Comparison of ENCODE assay signal across 20 mouse cellular contexts in genomic region chr8:122451161-122451703, GRCm38 (mm10). TPM values are rescaled to one million over a fixed set of nuclear protein-coding genes. Genes with fewer than 3 reads are reported as not detected.
DNase-seq lines count a peak whose midpoint lies in the region; ATAC-seq and TF ChIP-seq lines count a peak whose summit lies in the region.
"Had no signal": no experiment of that assay in that cellular context is flagged by ENCODE, and none has a peak within 500 bp of the region (broad histone marks: within the 10 kb centered on the region; RNA-seq: fewer than 3 reads in every experiment).

No protein-coding gene starts in this region.

- no peak overlapping the region for H3ac ChIP-seq in myocyte (ENCODE audit: control insufficient read depth, insufficient read length)

- H3K4me2 ChIP-seq in intestine, embryonic 14.5 days (ENCODE audit: low read length) = peak overlapping the region; percentile 15; the same call in 1 of the 2 replicates
- no peak overlapping the region for H3K4me2 ChIP-seq in intestine, embryonic 16.5 days (ENCODE audit: low read depth, low read length)
- H3K4me2 ChIP-seq in heart, embryonic 13.5 days = peak overlapping the region; percentile 34
- no peak overlapping the region for H3K4me2 ChIP-seq in myocyte (ENCODE audit: low read depth)
- H3K4me2 ChIP-seq: embryonic facial prominence, embryonic 15.5 days; forebrain, embryonic 13.5 days; hindbrain, embryonic 14.5 days; limb, embryonic 15.5 days had no signal

- no peak overlapping the region for H3K4me3 ChIP-seq in intestine, embryonic 14.5 days (ENCODE audit: low read depth, low read length)
- H3K4me3 ChIP-seq in intestine, embryonic 16.5 days (ENCODE audit: low read length) = no peak overlapping the region
- H3K4me3 ChIP-seq in heart, embryonic 13.5 days = no peak overlapping the region
- H3K4me3 ChIP-seq in myocyte = no peak overlapping the region
- no peak overlapping the region for H3K4me3 ChIP-seq in layer of hippocampus, adult 2 months
- H3K4me3 ChIP-seq: embryonic facial prominence, embryonic 15.5 days; forebrain, embryonic 13.5 days; limb, embryonic 15.5 days had no signal

- H3K27ac ChIP-seq in intestine, embryonic 14.5 days (ENCODE audit: low read depth) = peak overlapping the region; percentile 9; the same call in 1 of the 2 replicates
- H3K27ac ChIP-seq in intestine, embryonic 16.5 days (ENCODE audit: low read length) = no peak overlapping the region
- peak overlapping the region; percentile 92 for H3K27ac ChIP-seq in heart, embryonic 13.5 days (replicated peaks)
- no peak overlapping the region for H3K27ac ChIP-seq in layer of hippocampus, adult 2 months
- H3K27ac ChIP-seq: embryonic facial prominence, embryonic 15.5 days; forebrain, embryonic 13.5 days; hindbrain, embryonic 14.5 days; limb, embryonic 15.5 days; macrophage had no signal

- H3K27me3 ChIP-seq in intestine, embryonic 14.5 days (replicated peaks; ENCODE audit: control insufficient read depth, insufficient read depth, low read length) = no peaks in the 10 kb centered on the region
- H3K27me3 ChIP-seq in intestine, embryonic 16.5 days (replicated peaks; ENCODE audit: control insufficient read depth, insufficient read depth, low read length) = no peaks in the 10 kb centered on the region
- peaks cover 5% of the 10 kb centered on the region; the same call in 1 of the 2 replicates for H3K27me3 ChIP-seq in heart, embryonic 13.5 days (replicated peaks)
- H3K27me3 ChIP-seq in myocyte (ENCODE audit: control insufficient read depth, insufficient read depth, insufficient read length) = peaks cover 5% of the 10 kb centered on the region
- H3K27me3 ChIP-seq: embryonic facial prominence, embryonic 15.5 days had no signal

- no peak for TF ChIP-seq POLR2A in myocyte (IDR thresholded peaks at IDR 0.05; ENCODE audit: insufficient read length, low read depth)

- no peaks in the 10 kb centered on the region for H3K79me2 ChIP-seq in myocyte (ENCODE audit: control insufficient read depth, insufficient read depth)

- H3K4me1 ChIP-seq in intestine, embryonic 14.5 days (replicated peaks; ENCODE audit: control insufficient read depth, insufficient read depth, low read length) = peaks cover 9% of the 10 kb centered on the region; the same call in 1 of the 2 replicates
- peaks cover 4% of the 10 kb centered on the region; the same call in 1 of the 2 replicates for H3K4me1 ChIP-seq in intestine, embryonic 16.5 days (ENCODE audit: control insufficient read depth, insufficient read depth, low read length)
- peaks cover 39% of the 10 kb centered on the region for H3K4me1 ChIP-seq in heart, embryonic 13.5 days
- H3K4me1 ChIP-seq: embryonic facial prominence, embryonic 15.5 days; forebrain, embryonic 13.5 days; limb, embryonic 15.5 days had no signal

- TF ChIP-seq CTCF in layer of hippocampus, adult 2 months (conservative IDR thresholded peaks at IDR 0.05) = no peak

- WGBS in intestine, embryonic 14.5 days = 57% methylated on average over 7 of the region's 7 CpGs
- 61% methylated on average over 7 of the region's 7 CpGs for WGBS in intestine, embryonic 16.5 days
- WGBS in heart, embryonic 13.5 days = 31% methylated on average over 7 of the region's 7 CpGs

- ATAC-seq in intestine, embryonic 14.5 days (replicated peaks; ENCODE audit: low FRiP score, low TSS enrichment, low read depth) = no peak
- ATAC-seq in intestine, embryonic 16.5 days = no peak
- ATAC-seq in heart, embryonic 13.5 days (ENCODE audit: extremely low read depth, insufficient number of reproducible peaks, low FRiP score, low TSS enrichment) = peak; percentile 62; the same call in 1 of the 2 replicates
- ATAC-seq: forebrain, embryonic 13.5 days; liver, postnatal 0 days had no signal

- intact Hi-C loops in gastrocnemius, postnatal 14 days (cut with DNase I; ENCODE audit: low total_unique reads) = no loop called here

- no peaks in the 10 kb centered on the region for H3K36me3 ChIP-seq in intestine, embryonic 14.5 days (ENCODE audit: control insufficient read depth, insufficient read depth, low read length)
- H3K36me3 ChIP-seq in intestine, embryonic 16.5 days (ENCODE audit: control insufficient read depth, insufficient read depth, low read length) = no peaks in the 10 kb centered on the region
- no peaks in the 10 kb centered on the region for H3K36me3 ChIP-seq in heart, embryonic 13.5 days
- no peaks in the 10 kb centered on the region for H3K36me3 ChIP-seq in myocyte (ENCODE audit: control insufficient read depth, insufficient read depth)
- H3K36me3 ChIP-seq: embryonic facial prominence, embryonic 15.5 days; limb, embryonic 15.5 days had no signal

- no peak overlapping the region for H3K9ac ChIP-seq in intestine, embryonic 14.5 days (ENCODE audit: low read length)
- no peak overlapping the region for H3K9ac ChIP-seq in intestine, embryonic 16.5 days (ENCODE audit: low read depth, low read length)
- H3K9ac ChIP-seq in heart, embryonic 13.5 days = peak overlapping the region; percentile 11; the same call in 1 of the 2 replicates
- H3K9ac ChIP-seq: embryonic facial prominence, embryonic 15.5 days; forebrain, embryonic 13.5 days; hindbrain, embryonic 14.5 days; limb, embryonic 15.5 days; liver, postnatal 0 days had no signal

- no peaks in the 10 kb centered on the region for H3K9me3 ChIP-seq in intestine, embryonic 14.5 days (ENCODE audit: control insufficient read depth, low read length)
- no peaks in the 10 kb centered on the region for H3K9me3 ChIP-seq in intestine, embryonic 16.5 days (ENCODE audit: control insufficient read depth, low read length)
- no peaks in the 10 kb centered on the region for H3K9me3 ChIP-seq in heart, embryonic 13.5 days
- H3K9me3 ChIP-seq: embryonic facial prominence, embryonic 15.5 days; forebrain, embryonic 13.5 days; limb, embryonic 15.5 days had no signal

- no peak for DNase-seq in intestine, embryonic 14.5 days (ENCODE audit: low spot score)
- DNase-seq in gastrocnemius, postnatal 14 days = peak; percentile 23
- no peak for DNase-seq in layer of hippocampus, adult 2 months (ENCODE audit: low spot score in 2 of 2)
- DNase-seq in kidney, postnatal 4 days = no peak
- DNase-seq: adrenal gland, adult 2 months; cerebellum, adult 11-12 months; kidney, adult 8-10 months; liver, postnatal 0 days; midbrain, embryonic 14.5 days had no signal

TF ChIP-seq in myocyte, 11 proteins besides CTCF, POLR2A, EP300 and RAD21:
- no peak for TF ChIP-seq TCF12 (IDR thresholded peaks at IDR 0.05; ENCODE audit: insufficient read depth, poor library complexity, severe bottlenecking)
- TF ChIP-seq MYOG (IDR thresholded peaks at IDR 0.05; ENCODE audit: control insufficient read depth in 1 of 3, insufficient read depth in 1 of 3, insufficient read length in 2 of 3, low read depth in 2 of 3) = peak in 2 of 3 experiments; percentile 49 to 52
- TF ChIP-seq MYOD1 (IDR thresholded peaks at IDR 0.05; ENCODE audit: control insufficient read depth in 1 of 3, insufficient read length in 2 of 3, low read depth in 2 of 3) = peak in 2 of 3 experiments; percentile 30 to 47
- TF ChIP-seq SRF (IDR thresholded peaks at IDR 0.05; ENCODE audit: control insufficient read depth, insufficient read length, low read depth) = no peak
- TF ChIP-seq TCF3 (IDR thresholded peaks at IDR 0.05; ENCODE audit: insufficient read length, low read depth) = no peak
- no peak for TF ChIP-seq POLR2AphosphoS2 (IDR thresholded peaks at IDR 0.05; ENCODE audit: insufficient read length, low read depth)
- no peak for TF ChIP-seq USF1 (IDR thresholded peaks at IDR 0.05; ENCODE audit: low read depth)

RNA-seq across cellular contexts. Expression of gene Mvd, which starts 8.0 kb away (rescaled TPM):
- 52.6 and 60.2 TPM in 2 replicates for polyA plus RNA-seq in intestine, embryonic 14.5 days (2014; fragmentation: Nextera tagmentation; extraction: Ambion mirVana)
- polyA plus RNA-seq in intestine, embryonic 16.5 days (2015; fragmentation: Nextera tagmentation; extraction: Ambion mirVana) = 80.4 and 81.7 TPM in 2 replicates
- 1 to 10 TPM; 5.6 to 7.8 TPM for total RNA-seq in gastrocnemius, postnatal 14 days (2021)
- 19.7 and 21.8 TPM in 2 replicates for polyA plus RNA-seq in heart, embryonic 13.5 days (2015; fragmentation: Nextera tagmentation; extraction: Ambion mirVana)
- polyA plus RNA-seq in myocyte (2012; fragmentation: generic; extraction: Trizol) = 85.3 TPM
- total RNA-seq in layer of hippocampus, adult 2 months (2021) = 10 to 100 TPM; 16.7 to 17.6 TPM

RNA-seq across cellular contexts. Expression of gene Snai3, which starts 9.3 kb away (rescaled TPM):
- polyA plus RNA-seq in intestine, embryonic 14.5 days (2014; fragmentation: Nextera tagmentation; extraction: Ambion mirVana) = 1.1 and 1.3 TPM in 2 replicates
- polyA plus RNA-seq in intestine, embryonic 16.5 days (2015; fragmentation: Nextera tagmentation; extraction: Ambion mirVana) = 0.73 and 0.83 TPM in 2 replicates
- total RNA-seq in gastrocnemius, postnatal 14 days (2021) = 1 to 10 TPM; 3.1 to 4.1 TPM
- polyA plus RNA-seq in heart, embryonic 13.5 days (2015; fragmentation: Nextera tagmentation; extraction: Ambion mirVana) = 2.4 and 3.1 TPM in 2 replicates
- polyA plus RNA-seq in myocyte (2012; fragmentation: generic; extraction: Trizol) = 1.3 TPM
- not detected for total RNA-seq in layer of hippocampus, adult 2 months (2021)
- total RNA-seq: adrenal gland, adult 2 months; common myeloid progenitor, adult 5-6 weeks had no signal
- polyA plus RNA-seq: brain, embryonic 14.5 days; hindbrain, embryonic 14.5 days; macrophage; midbrain, embryonic 14.5 days had no signal

RNA-seq across cellular contexts. Expression of gene Cyba, which starts 18.5 kb away (rescaled TPM):
- polyA plus RNA-seq in intestine, embryonic 14.5 days (2014; fragmentation: Nextera tagmentation; extraction: Ambion mirVana) = 297 and 307 TPM in 2 replicates
- polyA plus RNA-seq in intestine, embryonic 16.5 days (2015; fragmentation: Nextera tagmentation; extraction: Ambion mirVana) = 338 and 349 TPM in 2 replicates
- total RNA-seq in gastrocnemius, postnatal 14 days (2021) = 10 to 100 TPM; 15.3 to 18.6 TPM
- polyA plus RNA-seq in heart, embryonic 13.5 days (2015; fragmentation: Nextera tagmentation; extraction: Ambion mirVana) = 170 and 202 TPM in 2 replicates
- not detected for polyA plus RNA-seq in myocyte (2012; fragmentation: generic; extraction: Trizol)
- total RNA-seq in layer of hippocampus, adult 2 months (2021) = 10 to 100 TPM in 1 of 2 experiments, 1 to 10 TPM in 1; 10.0 to 10.7 TPM
- polyA plus RNA-seq: C2C12 had no signal

RNA-seq across cellular contexts. Expression of gene Rnf166, which starts 24.6 kb away (rescaled TPM):
- 31.4 and 34.0 TPM in 2 replicates for polyA plus RNA-seq in intestine, embryonic 14.5 days (2014; fragmentation: Nextera tagmentation; extraction: Ambion mirVana)
- 29.2 and 30.4 TPM in 2 replicates for polyA plus RNA-seq in intestine, embryonic 16.5 days (2015; fragmentation: Nextera tagmentation; extraction: Ambion mirVana)
- total RNA-seq in gastrocnemius, postnatal 14 days (2021) = 10 to 100 TPM; 23.9 to 28.7 TPM
- polyA plus RNA-seq in heart, embryonic 13.5 days (2015; fragmentation: Nextera tagmentation; extraction: Ambion mirVana) = 33.2 and 42.0 TPM in 2 replicates
- polyA plus RNA-seq in myocyte (2012; fragmentation: generic; extraction: Trizol) = 36.3 TPM
- total RNA-seq in layer of hippocampus, adult 2 months (2021) = 10 to 100 TPM; 32.7 to 39.5 TPM

RNA-seq across cellular contexts. Expression of gene Ctu2, which starts 24.7 kb away (rescaled TPM):
- 53.8 and 55.0 TPM in 2 replicates for polyA plus RNA-seq in intestine, embryonic 14.5 days (2014; fragmentation: Nextera tagmentation; extraction: Ambion mirVana)
- 37.9 and 43.6 TPM in 2 replicates for polyA plus RNA-seq in intestine, embryonic 16.5 days (2015; fragmentation: Nextera tagmentation; extraction: Ambion mirVana)
- 1 to 10 TPM; 7.6 to 8.6 TPM for total RNA-seq in gastrocnemius, postnatal 14 days (2021)
- polyA plus RNA-seq in heart, embryonic 13.5 days (2015; fragmentation: Nextera tagmentation; extraction: Ambion mirVana) = 23.9 and 29.6 TPM in 2 replicates
- 31.5 TPM for polyA plus RNA-seq in myocyte (2012; fragmentation: generic; extraction: Trizol)
- total RNA-seq in layer of hippocampus, adult 2 months (2021) = 10 to 100 TPM; 22.8 to 23.7 TPM

Comparison
In these comparisons a context has a peak if more than half of its experiments do, and no peak if none do; other contexts are left out.
1. H3K27ac ChIP-seq: peak in intestine, embryonic 14.5 days (single experiment) and heart, embryonic 13.5 days (single experiment); none in intestine, embryonic 16.5 days (single experiment) and layer of hippocampus, adult 2 months (single experiment).
2. H3K4me2 ChIP-seq: peak in intestine, embryonic 14.5 days (single experiment) and heart, embryonic 13.5 days (single experiment); none in intestine, embryonic 16.5 days (single experiment) and myocyte (single experiment).
3. RNA of gene Cyba, which starts 18.5 kb away (polyA plus RNA-seq): 338 to 349 TPM in intestine, embryonic 16.5 days, 297 to 307 TPM in intestine, embryonic 14.5 days and 170 to 202 TPM in heart, embryonic 13.5 days; not detected in myocyte (single experiment); every median in the first group is over 100 times any median in the second.